Mouse (Mus musculus) limb, embryonic 12.5 days (tissue): ENCODE data around the gene Itch. TPM values are rescaled to one million over a fixed set of nuclear protein-coding genes. Genes with fewer than 3 reads are reported as not detected.
A peak's percentile ranks its signal among the peaks of the same experiment; 100 is the strongest.

Experiments
- ATAC-seq: fragments of 200-750 bp; cut with Nextera tagmentation; 2 replicates; pipeline ENCODE4 v1.8.0; 2017; ENCODE audit warnings: low read depth, moderate TSS enrichment; ENCODE audit not compliant: insufficient number of reproducible peaks, insufficient read depth, low FRiP score, low TSS enrichment
- H3K27ac ChIP-seq: fragments of 300-500 bp; sonication (generic); 2 replicates; pipeline ENCODE4 v1.5.1; 2016; ENCODE audit warnings: mild to moderate bottlenecking, moderate library complexity
- H3K27me3 ChIP-seq: fragments of 300-500 bp; sonication (generic); 2 replicates; pipeline ENCODE4 v1.6.1; 2016; ENCODE audit warnings: mild to moderate bottlenecking, moderate library complexity
- H3K36me3 ChIP-seq: fragments of 300-500 bp; sonication (generic); 2 replicates; pipeline ENCODE4 v1.6.1; 2016; ENCODE audit warnings: mild to moderate bottlenecking, moderate library complexity
- H3K4me1 ChIP-seq: fragments of 300-500 bp; sonication (generic); replicated peaks from 2 replicates; pipeline ENCODE4 v1.6.1; 2016
- H3K4me2 ChIP-seq: fragments of 300-500 bp; sonication (generic); 2 replicates; pipeline ENCODE4 v1.6.1; 2016; ENCODE audit warnings: mild to moderate bottlenecking, moderate library complexity
- H3K4me3 ChIP-seq: fragments of 300-500 bp; sonication (generic); replicated peaks from 2 replicates; pipeline ENCODE4 v1.5.1; 2016; ENCODE audit warnings: mild to moderate bottlenecking
- H3K9ac ChIP-seq: fragments of 300-500 bp; sonication (generic); replicated peaks from 2 replicates; pipeline ENCODE4 v1.6.1; 2016; ENCODE audit warnings: mild to moderate bottlenecking, moderate library complexity
- H3K9me3 ChIP-seq: fragments of 300-500 bp; sonication (generic); 2 replicates; pipeline ENCODE4 v1.6.1; 2016; ENCODE audit warnings: mild to moderate bottlenecking, moderate library complexity
- WGBS: fragments of 180-500 bp; shearing (Covaris S2); methylation state at CpG from one replicate; pipeline ENCODE4 v1.1.7; 2016; 5-methylcytosine and 5-hydroxymethylcytosine counted together
- polyA plus RNA-seq: library from polyadenylated mRNA; unstranded; fragments of >200 nt; fragmentation: Nextera tagmentation; extraction: Ambion mirVana; gene quantifications from 2 replicates; pipeline ENCODE4 v1.2.1, GENCODE M21; 2016

Itch gene
- polyA plus RNA-seq = 70.4 and 73.9 TPM in 2 replicates

- peak within 1 kb of the TSS; percentile 98 for H3K9ac ChIP-seq
- no peaks in the 10 kb centered on the region; the same call in 1 of the 2 replicates for H3K9me3 ChIP-seq
- H3K4me2 ChIP-seq = peak within 1 kb of the TSS; percentile 81
- 3% methylated on average over 56 of the region's 65 CpGs for WGBS
- H3K4me3 ChIP-seq = peak within 1 kb of the TSS; percentile 93
- H3K4me1 ChIP-seq = peaks cover 23% of the 10 kb centered on the region
- H3K36me3 ChIP-seq = peaks cover 8% of the 10 kb centered on the region
- ATAC-seq = peak; percentile 96
- peak within 1 kb of the TSS; percentile 86 for H3K27ac ChIP-seq
- H3K27me3 ChIP-seq = no peaks in the 10 kb centered on the region
Observed at GRCm38 (mm10) chr2:155133011-155133976, at the start of gene Itch. TSS of gene Itch (plus strand) at chr2:155133509.

GRCm38 (mm10) chr2:155084546-155084945, 48.8 kb upstream of the Itch start:
- H3K9ac ChIP-seq = no peak overlapping the region
- H3K4me1 ChIP-seq = no peaks in the 10 kb centered on the region
- no peak overlapping the region for H3K4me3 ChIP-seq
- H3K9me3 ChIP-seq = no peaks in the 10 kb centered on the region
- ATAC-seq = no peak
- no peaks in the 10 kb centered on the region for H3K27me3 ChIP-seq
- no peaks in the 10 kb centered on the region for H3K36me3 ChIP-seq
- no peak overlapping the region for H3K4me2 ChIP-seq
- whole genome bisulfite sequencing = 88% methylated on average over 5 of the region's 5 CpGs
- no peak overlapping the region for H3K27ac ChIP-seq

GRCm38 (mm10) chr2:155086328-155086727, 47.0 kb upstream of the Itch start:
- Histone ChIP-seq H3K36me3 (no peaks in the 10 kb centered on the region), H3K4me1 (no peaks in the 10 kb centered on the region), H3K4me2 (no peak overlapping the region), H3K9ac (no peak overlapping the region), H3K27me3 (no peaks in the 10 kb centered on the region), H3K27ac (no peak overlapping the region), H3K4me3 (no peak overlapping the region), H3K9me3 (no peaks in the 10 kb centered on the region)
- WGBS = 86% methylated on average over 5 of the region's 5 CpGs
- ATAC-seq = no peak

- H3K4me3 ChIP-seq = no peak overlapping the region
- no peak overlapping the region for H3K4me2 ChIP-seq
- H3K36me3 ChIP-seq = no peaks in the 10 kb centered on the region
- WGBS = 80% methylated on average over 6 of the region's 6 CpGs
- no peaks in the 10 kb centered on the region for H3K4me1 ChIP-seq
- no peak overlapping the region for H3K27ac ChIP-seq
- H3K9ac ChIP-seq = no peak overlapping the region
- no peaks in the 10 kb centered on the region for H3K9me3 ChIP-seq
- H3K27me3 ChIP-seq = no peaks in the 10 kb centered on the region
- no peak for ATAC-seq
Observed at GRCm38 (mm10) chr2:155088264-155088663, 45.0 kb upstream of the Itch start.

- WGBS = 69% methylated on average over 13 of the region's 13 CpGs
- Histone ChIP-seq H3K9me3 (no peaks in the 10 kb centered on the region), H3K36me3 (no peaks in the 10 kb centered on the region), H3K27me3 (no peaks in the 10 kb centered on the region), H3K4me3 (no peak overlapping the region), H3K27ac (no peak overlapping the region), H3K4me2 (no peak overlapping the region), H3K9ac (no peak overlapping the region), H3K4me1 (no peaks in the 10 kb centered on the region)
- ATAC-seq = no peak
Observed at GRCm38 (mm10) chr2:155090909-155091742, 42.2 kb upstream of the Itch start.

- Histone ChIP-seq H3K27ac (no peak overlapping the region), H3K36me3 (no peaks in the 10 kb centered on the region), H3K4me2 (no peak overlapping the region), H3K27me3 (no peaks in the 10 kb centered on the region), H3K4me3 (no peak overlapping the region), H3K9me3 (no peaks in the 10 kb centered on the region), H3K4me1 (no peaks in the 10 kb centered on the region), H3K9ac (no peak overlapping the region)
- WGBS = 81% methylated on average over 3 of the region's 3 CpGs
- no peak for ATAC-seq
Observed at GRCm38 (mm10) chr2:155091743-155092075, 41.6 kb upstream of the Itch start.

GRCm38 (mm10) chr2:155093418-155093817, 39.9 kb upstream of the Itch start:
- Histone ChIP-seq H3K9me3 (no peaks in the 10 kb centered on the region), H3K36me3 (no peaks in the 10 kb centered on the region), H3K4me2 (no peak overlapping the region), H3K4me3 (no peak overlapping the region), H3K4me1 (no peaks in the 10 kb centered on the region), H3K27me3 (no peaks in the 10 kb centered on the region), H3K9ac (no peak overlapping the region), H3K27ac (no peak overlapping the region)
- no peak for ATAC-seq
- 37% methylated on average over 4 of the region's 4 CpGs for WGBS

- Histone ChIP-seq H3K9me3 (no peaks in the 10 kb centered on the region), H3K4me1 (no peaks in the 10 kb centered on the region), H3K4me2 (no peak overlapping the region), H3K4me3 (no peak overlapping the region), H3K9ac (no peak overlapping the region), H3K27me3 (no peaks in the 10 kb centered on the region), H3K27ac (no peak overlapping the region), H3K36me3 (no peaks in the 10 kb centered on the region)
- 88% methylated on average over 9 of the region's 9 CpGs for WGBS
- no peak for ATAC-seq
Observed at GRCm38 (mm10) chr2:155098720-155099380, 34.5 kb upstream of the Itch start.

- ATAC-seq = no peak
- Histone ChIP-seq H3K27ac (no peak overlapping the region), H3K9me3 (no peaks in the 10 kb centered on the region), H3K9ac (no peak overlapping the region), H3K36me3 (no peaks in the 10 kb centered on the region), H3K4me3 (no peak overlapping the region), H3K4me1 (no peaks in the 10 kb centered on the region), H3K4me2 (no peak overlapping the region), H3K27me3 (no peaks in the 10 kb centered on the region)
- WGBS = 75% methylated on average over 7 of the region's 7 CpGs
Observed at GRCm38 (mm10) chr2:155099421-155099820, 33.9 kb upstream of the Itch start.

- WGBS = 70% methylated on average over 14 of the region's 14 CpGs
- Histone ChIP-seq H3K27ac (no peak overlapping the region), H3K4me1 (no peaks in the 10 kb centered on the region), H3K4me2 (no peak overlapping the region), H3K4me3 (no peak overlapping the region), H3K9ac (no peak overlapping the region), H3K27me3 (no peaks in the 10 kb centered on the region), H3K9me3 (no peaks in the 10 kb centered on the region), H3K36me3 (no peaks in the 10 kb centered on the region)
- no peak for ATAC-seq
Observed at GRCm38 (mm10) chr2:155099994-155100795, 33.1 kb upstream of the Itch start.
